Mouse (Mus musculus) olfactory bulb, adult 2 months (tissue): ENCODE measurements at regions not wholly inside any gene's neighbourhood (a gene's known extent, or its start where the extent isn't known, plus 50 kb on each side); places are given as distances from the start of the nearest gene placed in this dataset.

Experiments used
- CTCF ChIP-seq: fragments of 200-500 bp; IDR thresholded peaks from 2 replicates; pipeline ENCODE4 v1.5.1; 2012; ENCODE audit warnings: low read depth, mild to moderate bottlenecking, low read length, moderate library complexity; ENCODE audit not compliant: insufficient read depth
- POLR2A ChIP-seq: fragments of 200-500 bp; IDR thresholded peaks from 2 replicates; pipeline ENCODE4 v1.6.1; 2012; ENCODE audit warnings: mild to moderate bottlenecking, low read depth, low read length, moderate library complexity; ENCODE audit not compliant: insufficient read depth

GRCm38 (mm10) chr10:96377549-96377948, 239.3 kb upstream of the Btg1 start:
- no peak for TF ChIP-seq CTCF
- no peak for TF ChIP-seq POLR2A
